Mouse (Mus musculus): ENCODE data around the gene Pcdh9. TPM values are rescaled to one million over a fixed set of nuclear protein-coding genes. Genes with fewer than 3 reads are reported as not detected.
"Not testable (repeated sequence)": the region's sequence is repeated elsewhere in the genome, so short reads cannot be mapped to it uniquely, and the experiment has no call there.

The Pcdh9 gene
- polyA plus RNA-seq, 1 experiment from 2014 or later = 33.7 TPM

GRCm38 (mm10) chr14:93234333-93234732, 656.1 kb downstream of the Pcdh9 start:
- 59% methylated on average over 3 of the region's 3 CpGs for WGBS
- Histone ChIP-seq H3K27ac (replicated peaks; ENCODE audit: low read depth, low read length) (no peak overlapping the region), H3K4me3 (ENCODE audit: low read depth, low read length) (no peak overlapping the region), H3K36me3 (ENCODE audit: control insufficient read depth, insufficient read depth, low read length) (no peaks in the 10 kb centered on the region), H3K9me3 (ENCODE audit: control insufficient read depth, low read length) (no peaks in the 10 kb centered on the region), H3K27me3 (replicated peaks; ENCODE audit: control insufficient read depth, insufficient read depth, low read length) (no peaks in the 10 kb centered on the region), H3K4me2 (ENCODE audit: low read depth, low read length) (no peak overlapping the region), H3K9ac (ENCODE audit: low read depth, low read length) (no peak overlapping the region), H3K4me1 (ENCODE audit: control insufficient read depth, insufficient read depth, low read length) (no peaks in the 10 kb centered on the region)
- DNase-seq (ENCODE audit: low spot score) = no peak
- no peak for ATAC-seq (ENCODE audit: low read depth)

GRCm38 (mm10) chr14:93233599-93233998, 656.9 kb downstream of the Pcdh9 start:
- H3K4me2 ChIP-seq (ENCODE audit: low read depth, low read length) = no peak overlapping the region
- no peak for ATAC-seq (ENCODE audit: low read depth)
- H3K36me3 ChIP-seq (ENCODE audit: control insufficient read depth, insufficient read depth, low read length) = no peaks in the 10 kb centered on the region
- no peak overlapping the region for H3K27ac ChIP-seq (replicated peaks; ENCODE audit: low read depth, low read length)
- H3K4me1 ChIP-seq (ENCODE audit: control insufficient read depth, insufficient read depth, low read length) = no peaks in the 10 kb centered on the region
- no peaks in the 10 kb centered on the region for H3K9me3 ChIP-seq (ENCODE audit: control insufficient read depth, low read length)
- DNase-seq (ENCODE audit: low spot score) = no peak
- 51% methylated on average over 6 of the region's 6 CpGs for WGBS
- no peak overlapping the region for H3K9ac ChIP-seq (ENCODE audit: low read depth, low read length)
- H3K27me3 ChIP-seq (replicated peaks; ENCODE audit: control insufficient read depth, insufficient read depth, low read length) = no peaks in the 10 kb centered on the region
- no peak overlapping the region for H3K4me3 ChIP-seq (ENCODE audit: low read depth, low read length)

- not testable (repeated sequence) for ATAC-seq (ENCODE audit: low read depth); H3K4me1 ChIP-seq (ENCODE audit: control insufficient read depth, insufficient read depth, low read length); H3K4me2 ChIP-seq (ENCODE audit: low read depth, low read length); H3K9ac ChIP-seq (ENCODE audit: low read depth, low read length); DNase-seq (ENCODE audit: low spot score); H3K27me3 ChIP-seq (replicated peaks; ENCODE audit: control insufficient read depth, insufficient read depth, low read length); H3K27ac ChIP-seq (replicated peaks; ENCODE audit: low read depth, low read length); H3K36me3 ChIP-seq (ENCODE audit: control insufficient read depth, insufficient read depth, low read length); H3K9me3 ChIP-seq (ENCODE audit: control insufficient read depth, low read length); H3K4me3 ChIP-seq (ENCODE audit: low read depth, low read length)
- WGBS = 93% methylated on average over 4 of the region's 15 CpGs
Observed at GRCm38 (mm10) chr14:93214846-93215245, 675.6 kb downstream of the Pcdh9 start.

- Histone ChIP-seq H3K27me3 (replicated peaks; ENCODE audit: control insufficient read depth, insufficient read depth, low read length) (no peaks in the 10 kb centered on the region), H3K36me3 (ENCODE audit: control insufficient read depth, insufficient read depth, low read length) (no peaks in the 10 kb centered on the region), H3K4me1 (ENCODE audit: control insufficient read depth, insufficient read depth, low read length) (no peaks in the 10 kb centered on the region), H3K9ac (ENCODE audit: low read depth, low read length) (no peak overlapping the region), H3K9me3 (ENCODE audit: control insufficient read depth, low read length) (no peaks in the 10 kb centered on the region), H3K27ac (replicated peaks; ENCODE audit: low read depth, low read length) (no peak overlapping the region), H3K4me2 (ENCODE audit: low read depth, low read length) (no peak overlapping the region), H3K4me3 (ENCODE audit: low read depth, low read length) (no peak overlapping the region)
- 54% methylated on average over 2 of the region's 2 CpGs for WGBS
- DNase-seq (ENCODE audit: low spot score) (no peak), ATAC-seq (ENCODE audit: low read depth) (no peak)
Observed at GRCm38 (mm10) chr14:93199791-93200190, 690.7 kb downstream of the Pcdh9 start.

GRCm38 (mm10) chr14:93182606-93183491, 707.6 kb downstream of the Pcdh9 start:
- ATAC-seq (ENCODE audit: low read depth) = no peak
- DNase-seq (ENCODE audit: low spot score) = peak; percentile 66
- Histone ChIP-seq H3K4me3 (ENCODE audit: low read depth, low read length) (no peak overlapping the region), H3K9ac (ENCODE audit: low read depth, low read length) (no peak overlapping the region), H3K27me3 (replicated peaks; ENCODE audit: control insufficient read depth, insufficient read depth, low read length) (no peaks in the 10 kb centered on the region), H3K27ac (replicated peaks; ENCODE audit: low read depth, low read length) (no peak overlapping the region; the same call in 1 of the 2 replicates), H3K4me2 (ENCODE audit: low read depth, low read length) (no peak overlapping the region), H3K36me3 (ENCODE audit: control insufficient read depth, insufficient read depth, low read length) (no peaks in the 10 kb centered on the region), H3K9me3 (ENCODE audit: control insufficient read depth, low read length) (no peaks in the 10 kb centered on the region), H3K4me1 (ENCODE audit: control insufficient read depth, insufficient read depth, low read length) (no peaks in the 10 kb centered on the region)
- WGBS = 64% methylated on average over 9 of the region's 9 CpGs

GRCm38 (mm10) chr14:93169201-93169600, 721.3 kb downstream of the Pcdh9 start:
- no peak overlapping the region for H3K9ac ChIP-seq (ENCODE audit: low read depth, low read length)
- ATAC-seq (ENCODE audit: low read depth) = peak; percentile 50; the same call in 1 of the 2 replicates
- H3K4me2 ChIP-seq (ENCODE audit: low read depth, low read length) = no peak overlapping the region
- DNase-seq (ENCODE audit: low spot score) = peak; percentile 23
- H3K4me3 ChIP-seq (ENCODE audit: low read depth, low read length) = no peak overlapping the region
- H3K9me3 ChIP-seq (ENCODE audit: control insufficient read depth, low read length) = no peaks in the 10 kb centered on the region
- H3K27me3 ChIP-seq (replicated peaks; ENCODE audit: control insufficient read depth, insufficient read depth, low read length) = no peaks in the 10 kb centered on the region
- no peaks in the 10 kb centered on the region for H3K36me3 ChIP-seq (ENCODE audit: control insufficient read depth, insufficient read depth, low read length)
- H3K4me1 ChIP-seq (ENCODE audit: control insufficient read depth, insufficient read depth, low read length) = no peaks in the 10 kb centered on the region
- no peak overlapping the region for H3K27ac ChIP-seq (replicated peaks; ENCODE audit: low read depth, low read length)

- ATAC-seq (ENCODE audit: low read depth) = no peak
- no peak overlapping the region for H3K4me2 ChIP-seq (ENCODE audit: low read depth, low read length)
Observed at GRCm38 (mm10) chr14:93168367-93168766, 722.1 kb downstream of the Pcdh9 start.

GRCm38 (mm10) chr14:93143414-93143813, 747.1 kb downstream of the Pcdh9 start:
- no peak overlapping the region for H3K9ac ChIP-seq (ENCODE audit: low read depth, low read length)
- H3K4me3 ChIP-seq (ENCODE audit: low read depth, low read length) = no peak overlapping the region
- H3K27ac ChIP-seq (replicated peaks; ENCODE audit: low read depth, low read length) = no peak overlapping the region
- no peak overlapping the region for H3K4me2 ChIP-seq (ENCODE audit: low read depth, low read length)
- H3K9me3 ChIP-seq (ENCODE audit: control insufficient read depth, low read length) = no peaks in the 10 kb centered on the region
- WGBS = 77% methylated on average over 6 of the region's 6 CpGs
- H3K4me1 ChIP-seq (ENCODE audit: control insufficient read depth, insufficient read depth, low read length) = no peaks in the 10 kb centered on the region
- no peaks in the 10 kb centered on the region for H3K27me3 ChIP-seq (replicated peaks; ENCODE audit: control insufficient read depth, insufficient read depth, low read length)
- H3K36me3 ChIP-seq (ENCODE audit: control insufficient read depth, insufficient read depth, low read length) = no peaks in the 10 kb centered on the region
- no peak for DNase-seq (ENCODE audit: low spot score)
- no peak for ATAC-seq (ENCODE audit: low read depth)

More at GRCm38 (mm10) chr14:93168367-93168766, 722.1 kb downstream of the Pcdh9 start:
- Histone ChIP-seq H3K27ac (replicated peaks; ENCODE audit: low read depth, low read length) (no peak overlapping the region), H3K9me3 (ENCODE audit: control insufficient read depth, low read length) (no peaks in the 10 kb centered on the region), H3K36me3 (ENCODE audit: control insufficient read depth, insufficient read depth, low read length) (no peaks in the 10 kb centered on the region), H3K4me1 (ENCODE audit: control insufficient read depth, insufficient read depth, low read length) (no peaks in the 10 kb centered on the region), H3K4me3 (ENCODE audit: low read depth, low read length) (no peak overlapping the region), H3K27me3 (replicated peaks; ENCODE audit: control insufficient read depth, insufficient read depth, low read length) (no peaks in the 10 kb centered on the region), H3K9ac (ENCODE audit: low read depth, low read length) (no peak overlapping the region)
- WGBS = 73% methylated on average over 2 of the region's 2 CpGs
- no peak for DNase-seq (ENCODE audit: low spot score)

- ATAC-seq (ENCODE audit: low read depth) = no peak
Observed at GRCm38 (mm10) chr14:93142076-93142475, 748.4 kb downstream of the Pcdh9 start.

More at GRCm38 (mm10) chr14:93142076-93142475, 748.4 kb downstream of the Pcdh9 start:
- H3K27ac ChIP-seq (replicated peaks; ENCODE audit: low read depth, low read length) = no peak overlapping the region
- H3K4me2 ChIP-seq (ENCODE audit: low read depth, low read length) = no peak overlapping the region
- no peak overlapping the region for H3K4me3 ChIP-seq (ENCODE audit: low read depth, low read length)
- DNase-seq (ENCODE audit: low spot score) = no peak
- H3K9me3 ChIP-seq (ENCODE audit: control insufficient read depth, low read length) = no peaks in the 10 kb centered on the region
- H3K36me3 ChIP-seq (ENCODE audit: control insufficient read depth, insufficient read depth, low read length) = no peaks in the 10 kb centered on the region
- H3K9ac ChIP-seq (ENCODE audit: low read depth, low read length) = no peak overlapping the region
- no peaks in the 10 kb centered on the region for H3K4me1 ChIP-seq (ENCODE audit: control insufficient read depth, insufficient read depth, low read length)
- no peaks in the 10 kb centered on the region for H3K27me3 ChIP-seq (replicated peaks; ENCODE audit: control insufficient read depth, insufficient read depth, low read length)
- WGBS = 65% methylated on average over 4 of the region's 4 CpGs

Measured in embryonic facial prominence, embryonic 14.5 days (tissue).